Mouse (Mus musculus) testis, adult 2 months (tissue): ENCODE results near the gene BC052040.

ENCODE experiments used
- CTCF ChIP-seq: fragments of 200-500 bp; IDR thresholded peaks from 2 replicates; pipeline ENCODE4 v1.5.1; 2012; ENCODE audit warnings: low read depth, mild to moderate bottlenecking, inconsistent platforms, low read length, moderate library complexity; ENCODE audit not compliant: control insufficient read depth, insufficient read depth, insufficient replicate concordance
- POLR2A ChIP-seq: fragments of 200-500 bp; IDR thresholded peaks from 2 replicates; pipeline ENCODE4 v1.6.1; 2012; ENCODE audit warnings: low read depth, mild to moderate bottlenecking, inconsistent platforms, low read length, moderate library complexity; ENCODE audit not compliant: control insufficient read depth

DNA sequence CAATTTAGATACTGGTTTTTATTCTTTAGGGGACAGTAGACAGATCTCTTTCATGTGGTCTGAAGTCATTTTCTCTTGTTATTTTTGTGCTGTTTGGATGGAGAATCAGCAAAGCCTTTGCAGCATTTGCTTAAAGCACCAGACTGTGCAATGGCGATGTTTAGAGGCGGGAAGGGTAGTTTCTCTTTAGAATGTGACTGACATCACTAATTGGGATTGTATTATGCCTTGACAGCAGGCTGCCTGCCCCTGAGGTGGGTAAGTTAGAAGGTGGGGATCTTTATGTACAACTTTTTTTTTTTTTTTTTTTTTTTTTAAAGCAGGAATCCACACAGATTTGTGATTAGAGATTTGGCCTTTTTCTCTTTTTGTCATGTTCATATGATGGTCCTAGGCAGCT lies 20.6 kb downstream of the BC052040 start:
- TF ChIP-seq CTCF (no peak), POLR2A (no peak)
